Mouse (Mus musculus) hindbrain, embryonic 10.5 days (tissue): ENCODE results near the gene Zfp467. TPM values are rescaled to one million over a fixed set of nuclear protein-coding genes. Genes with fewer than 3 reads are reported as not detected.
A peak's percentile ranks its signal among the peaks of the same experiment; 100 is the strongest.

Source experiments
- DNase-seq: peaks from one replicate; pipeline ENCODE4 v3.0.0-alpha.2; 2017; ENCODE audit warnings: low spot score
- H3K27ac ChIP-seq: fragments of 300-500 bp; sonication (generic); 2 replicates; pipeline ENCODE4 v1.5.1; 2016; ENCODE audit warnings: mild to moderate bottlenecking, moderate library complexity
- H3K27me3 ChIP-seq: fragments of 300-500 bp; sonication (generic); 2 replicates; pipeline ENCODE4 v1.6.1; 2016; ENCODE audit warnings: mild to moderate bottlenecking; ENCODE audit not compliant: poor library complexity, insufficient read depth, severe bottlenecking
- H3K36me3 ChIP-seq: fragments of 300-500 bp; sonication (generic); 2 replicates; pipeline ENCODE4 v1.6.1; 2016; ENCODE audit warnings: mild to moderate bottlenecking, moderate library complexity
- H3K4me1 ChIP-seq: fragments of 300-500 bp; sonication (generic); replicated peaks from 2 replicates; pipeline ENCODE4 v1.6.1; 2016; ENCODE audit warnings: mild to moderate bottlenecking
- H3K4me3 ChIP-seq: fragments of 300-500 bp; sonication (generic); 2 replicates; pipeline ENCODE4 v1.5.1; 2016; ENCODE audit warnings: mild to moderate bottlenecking, moderate library complexity
- H3K9me3 ChIP-seq: fragments of 300-500 bp; sonication (generic); 2 replicates; pipeline ENCODE4 v1.6.1; 2016; ENCODE audit warnings: mild to moderate bottlenecking, moderate library complexity
- WGBS: fragments of 180-500 bp; shearing (Covaris S2); methylation state at CpG from one replicate; pipeline ENCODE4 v1.1.7; 2016; 5-methylcytosine and 5-hydroxymethylcytosine counted together
- polyA plus RNA-seq: library from polyadenylated mRNA; unstranded; fragments of >200 nt; fragmentation: Nextera tagmentation; extraction: Ambion mirVana; gene quantifications from 2 replicates; pipeline ENCODE4 v1.2.1, GENCODE M21; 2016

Gene Zfp467
- polyA plus RNA-seq, 1 experiment from 2014 or later, result 16.2 TPM

GRCm38 (mm10) chr6:48435706-48436349 lies 9.8 kb downstream of the Zfp467 start:
- Histone ChIP-seq H3K9me3 (no peaks in the 10 kb centered on the region), H3K27me3 (peaks cover 62% of the 10 kb centered on the region), H3K4me1 (peaks cover 41% of the 10 kb centered on the region), H3K4me3 (no peak overlapping the region), H3K27ac (no peak overlapping the region), H3K36me3 (peaks cover 21% of the 10 kb centered on the region)
- WGBS, result 89% methylated on average over 5 of the region's 5 CpGs
- no peak for DNase-seq

GRCm38 (mm10) chr6:48435111-48435510 lies 10.5 kb downstream of the Zfp467 start:
- H3K4me1 ChIP-seq, result peaks cover 34% of the 10 kb centered on the region
- WGBS, result 66% methylated on average over 5 of the region's 5 CpGs
- H3K36me3 ChIP-seq, result peaks cover 20% of the 10 kb centered on the region
- H3K27ac ChIP-seq, result no peak overlapping the region
- DNase-seq, result no peak
- H3K4me3 ChIP-seq, result no peak overlapping the region
- H3K9me3 ChIP-seq, result no peaks in the 10 kb centered on the region
- peaks cover 55% of the 10 kb centered on the region for H3K27me3 ChIP-seq

GRCm38 (mm10) chr6:48434651-48435050 lies 11.0 kb downstream of the Zfp467 start:
- Histone ChIP-seq H3K27ac (no peak overlapping the region), H3K27me3 (peaks cover 50% of the 10 kb centered on the region), H3K36me3 (peaks cover 20% of the 10 kb centered on the region), H3K4me1 (peaks cover 30% of the 10 kb centered on the region), H3K9me3 (no peaks in the 10 kb centered on the region), H3K4me3 (no peak overlapping the region)
- 63% methylated on average over 6 of the region's 6 CpGs for WGBS
- DNase-seq, result no peak

GRCm38 (mm10) chr6:48432893-48433816 lies 12.5 kb downstream of the Zfp467 start:
- Histone ChIP-seq H3K27ac (0 out of 2 replicates have a peak overlapping the region, but pooled peaks have one; percentile 40), H3K9me3 (no peaks in the 10 kb centered on the region), H3K4me3 (no peak overlapping the region), H3K4me1 (peaks cover 15% of the 10 kb centered on the region), H3K36me3 (peaks cover 12% of the 10 kb centered on the region), H3K27me3 (peaks cover 35% of the 10 kb centered on the region)
- WGBS, result 74% methylated on average over 12 of the region's 12 CpGs
- no peak for DNase-seq

DNA sequence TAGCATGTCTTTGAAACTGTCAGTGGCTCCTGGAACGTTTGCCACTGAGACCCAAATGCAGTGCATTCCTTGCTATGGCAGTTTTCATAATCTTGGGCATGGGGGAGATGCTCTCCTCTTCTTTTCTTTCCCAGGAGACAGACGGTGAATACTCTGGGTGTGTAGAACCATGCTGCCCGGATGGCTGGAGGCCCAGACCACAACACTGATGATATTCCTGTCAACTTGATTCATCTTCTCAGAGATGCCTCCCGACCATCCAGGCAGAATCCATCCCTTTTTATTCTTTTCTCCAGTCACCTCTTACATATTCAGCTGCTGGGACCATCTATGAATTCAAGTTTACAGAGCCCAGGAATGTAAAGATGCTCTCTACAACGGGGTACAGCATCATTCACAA lies 14.9 kb downstream of the Zfp467 start:
- no peak for DNase-seq
- 77% methylated on average over 5 of the region's 5 CpGs for WGBS
- H3K36me3 ChIP-seq, result no peaks in the 10 kb centered on the region
- no peaks in the 10 kb centered on the region for H3K9me3 ChIP-seq
- 0 out of 2 replicates have a peak, but pooled peaks cover 8% of the 10 kb centered on the region for H3K4me1 ChIP-seq
- peaks cover 11% of the 10 kb centered on the region for H3K27me3 ChIP-seq
- no peak overlapping the region for H3K4me3 ChIP-seq
- H3K27ac ChIP-seq, result no peak overlapping the region

DNA sequence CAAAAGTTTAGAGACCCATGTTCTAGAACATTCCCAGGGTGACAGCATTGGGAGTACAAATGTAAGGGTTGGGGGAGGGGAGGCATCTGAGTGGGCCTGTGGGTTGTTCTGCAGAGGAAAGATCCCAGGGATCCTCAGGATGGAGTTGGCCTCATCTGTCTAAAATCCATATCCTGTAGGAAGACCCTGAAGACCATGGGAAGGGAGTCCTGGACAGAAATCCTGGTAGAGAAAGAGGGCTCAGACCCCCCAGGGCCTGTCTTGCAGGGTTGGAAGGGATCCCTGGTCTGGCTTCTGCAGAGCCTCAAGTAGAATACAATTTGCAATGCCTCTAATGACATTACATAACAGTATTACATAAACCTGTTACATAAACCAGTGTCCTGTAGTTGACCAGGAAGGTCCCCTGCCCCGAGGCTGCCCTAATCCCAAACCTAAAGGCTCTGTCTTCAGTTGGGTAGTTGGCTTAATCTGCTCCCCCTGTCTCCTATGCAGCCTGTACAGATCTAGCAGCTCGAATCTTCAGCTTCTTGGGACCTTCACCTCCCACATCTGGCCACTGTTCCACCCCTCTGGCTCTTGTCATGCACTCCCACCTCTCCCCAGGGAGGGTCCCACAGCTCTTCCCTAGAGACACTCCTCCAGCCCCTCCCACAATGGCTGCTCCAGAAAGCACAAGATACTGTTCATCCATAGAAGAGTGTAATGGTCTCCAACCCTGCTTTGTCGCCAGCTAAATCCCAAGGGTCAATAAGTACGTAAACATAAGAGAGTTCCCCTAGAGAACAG lies 16.7 kb downstream of the Zfp467 start:
- no peaks in the 10 kb centered on the region for H3K27me3 ChIP-seq
- H3K36me3 ChIP-seq, result no peaks in the 10 kb centered on the region
- no peak for DNase-seq
- 70% methylated on average over 4 of the region's 4 CpGs for WGBS
- H3K27ac ChIP-seq, result no peak overlapping the region
- no peaks in the 10 kb centered on the region for H3K9me3 ChIP-seq
- H3K4me1 ChIP-seq, result 0 out of 2 replicates have a peak, but pooled peaks cover 8% of the 10 kb centered on the region
- H3K4me3 ChIP-seq, result no peak overlapping the region

- Histone ChIP-seq H3K4me3 (no peak overlapping the region), H3K4me1 (no peaks in the 10 kb centered on the region), H3K27ac (no peak overlapping the region), H3K36me3 (no peaks in the 10 kb centered on the region), H3K27me3 (no peaks in the 10 kb centered on the region), H3K9me3 (no peaks in the 10 kb centered on the region)
- DNase-seq, result no peak
- WGBS, result 76% methylated on average over 5 of the region's 5 CpGs
These were observed 18.7 kb downstream of the Zfp467 start for GRCm38 (mm10) chr6:48426956-48427355.

- H3K27me3 ChIP-seq, result no peaks in the 10 kb centered on the region
- H3K4me3 ChIP-seq, result no peak overlapping the region
- H3K36me3 ChIP-seq, result no peaks in the 10 kb centered on the region
- WGBS, result 68% methylated on average over 5 of the region's 5 CpGs
- H3K9me3 ChIP-seq, result no peaks in the 10 kb centered on the region
- DNase-seq, result no peak
- H3K4me1 ChIP-seq, result peaks cover 12% of the 10 kb centered on the region
- no peak overlapping the region for H3K27ac ChIP-seq
These were observed 21.6 kb downstream of the Zfp467 start for GRCm38 (mm10) chr6:48424074-48424473.

- Histone ChIP-seq H3K4me3 (no peak overlapping the region), H3K4me1 (peaks cover 12% of the 10 kb centered on the region), H3K27me3 (no peaks in the 10 kb centered on the region), H3K9me3 (no peaks in the 10 kb centered on the region), H3K27ac (no peak overlapping the region), H3K36me3 (0 out of 2 replicates have a peak, but pooled peaks cover 2% of the 10 kb centered on the region)
- 81% methylated on average over 3 of the region's 3 CpGs for WGBS
- no peak for DNase-seq
These were observed 22.3 kb downstream of the Zfp467 start for GRCm38 (mm10) chr6:48423336-48423735.

- Histone ChIP-seq H3K27ac (no peak overlapping the region), H3K9me3 (no peaks in the 10 kb centered on the region), H3K4me3 (no peak overlapping the region), H3K36me3 (peaks cover 28% of the 10 kb centered on the region), H3K27me3 (no peaks in the 10 kb centered on the region), H3K4me1 (peaks cover 12% of the 10 kb centered on the region)
- no peak for DNase-seq
- 23% methylated on average over 2 of the region's 2 CpGs for WGBS
These were observed 25.0 kb downstream of the Zfp467 start for GRCm38 (mm10) chr6:48420647-48421046.

- Histone ChIP-seq H3K4me3 (no peak overlapping the region), H3K27me3 (no peaks in the 10 kb centered on the region), H3K9me3 (no peaks in the 10 kb centered on the region), H3K4me1 (peaks cover 12% of the 10 kb centered on the region), H3K36me3 (peaks cover 70% of the 10 kb centered on the region), H3K27ac (no peak overlapping the region)
- DNase-seq, result no peak
- WGBS, result 87% methylated on average over 2 of the region's 2 CpGs
These were observed 29.1 kb downstream of the Zfp467 start for GRCm38 (mm10) chr6:48416486-48416885.

GRCm38 (mm10) chr6:48415636-48416035 lies 30.0 kb downstream of the Zfp467 start:
- Histone ChIP-seq H3K4me1 (peaks cover 4% of the 10 kb centered on the region), H3K4me3 (no peak overlapping the region), H3K36me3 (peaks cover 79% of the 10 kb centered on the region), H3K27ac (no peak overlapping the region), H3K27me3 (no peaks in the 10 kb centered on the region), H3K9me3 (no peaks in the 10 kb centered on the region)
- WGBS, result 95% methylated on average over 7 of the region's 7 CpGs
- DNase-seq, result no peak
